Mouse (Mus musculus): ENCODE measurements around the gene Notch2. TPM values are rescaled to one million over a fixed set of nuclear protein-coding genes. Genes with fewer than 3 reads are reported as not detected.
"Not testable (repeated sequence)": the region's sequence is repeated elsewhere in the genome, so short reads cannot be mapped to it uniquely, and the experiment has no call there.

Notch2 gene
- polyA plus RNA-seq, 3 experiments from 2014 or later = 13.2 to 20.4 (median 15.1) TPM

DNA sequence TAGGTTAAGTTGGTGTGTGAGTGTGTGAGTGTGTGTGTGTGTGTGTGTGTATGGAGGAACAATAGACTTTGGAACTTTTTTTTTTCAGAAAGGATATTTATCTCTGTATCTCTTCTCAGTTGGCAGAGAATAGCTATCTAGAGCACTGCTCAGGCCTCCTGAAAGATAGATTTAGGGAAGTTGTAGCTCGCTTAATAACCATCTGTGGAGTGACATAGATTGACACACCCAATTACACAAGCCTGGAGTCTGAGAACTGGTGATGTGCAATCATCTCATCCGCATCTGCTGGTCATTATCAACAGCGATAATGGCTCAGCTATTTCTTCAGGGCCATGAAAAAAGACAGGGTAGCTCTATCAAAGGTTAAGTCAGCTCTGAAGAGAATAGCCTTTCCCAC, 18.9 kb downstream of the Notch2 start:
- ATAC-seq = no peak

DNA sequence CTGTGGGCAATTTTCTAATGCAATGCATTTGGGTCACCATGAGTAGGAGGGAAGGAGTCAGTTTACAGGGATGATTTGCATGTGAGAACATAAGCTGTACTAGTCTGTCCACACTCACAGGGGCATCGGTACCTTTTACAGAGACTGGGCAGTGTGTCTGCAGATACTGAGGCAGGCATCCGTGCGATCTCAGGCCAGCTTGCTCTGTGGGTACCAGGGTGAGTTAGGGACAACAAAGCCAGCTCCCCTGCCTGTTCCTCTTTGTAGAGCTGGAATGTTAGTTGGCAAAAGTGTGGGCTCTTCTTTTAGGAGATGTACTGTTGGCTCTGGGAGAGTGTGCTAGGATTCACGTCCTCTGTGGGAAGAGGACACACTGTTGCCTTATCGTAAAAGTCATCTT, 19.6 kb downstream of the Notch2 start:
- no peak for ATAC-seq

DNA sequence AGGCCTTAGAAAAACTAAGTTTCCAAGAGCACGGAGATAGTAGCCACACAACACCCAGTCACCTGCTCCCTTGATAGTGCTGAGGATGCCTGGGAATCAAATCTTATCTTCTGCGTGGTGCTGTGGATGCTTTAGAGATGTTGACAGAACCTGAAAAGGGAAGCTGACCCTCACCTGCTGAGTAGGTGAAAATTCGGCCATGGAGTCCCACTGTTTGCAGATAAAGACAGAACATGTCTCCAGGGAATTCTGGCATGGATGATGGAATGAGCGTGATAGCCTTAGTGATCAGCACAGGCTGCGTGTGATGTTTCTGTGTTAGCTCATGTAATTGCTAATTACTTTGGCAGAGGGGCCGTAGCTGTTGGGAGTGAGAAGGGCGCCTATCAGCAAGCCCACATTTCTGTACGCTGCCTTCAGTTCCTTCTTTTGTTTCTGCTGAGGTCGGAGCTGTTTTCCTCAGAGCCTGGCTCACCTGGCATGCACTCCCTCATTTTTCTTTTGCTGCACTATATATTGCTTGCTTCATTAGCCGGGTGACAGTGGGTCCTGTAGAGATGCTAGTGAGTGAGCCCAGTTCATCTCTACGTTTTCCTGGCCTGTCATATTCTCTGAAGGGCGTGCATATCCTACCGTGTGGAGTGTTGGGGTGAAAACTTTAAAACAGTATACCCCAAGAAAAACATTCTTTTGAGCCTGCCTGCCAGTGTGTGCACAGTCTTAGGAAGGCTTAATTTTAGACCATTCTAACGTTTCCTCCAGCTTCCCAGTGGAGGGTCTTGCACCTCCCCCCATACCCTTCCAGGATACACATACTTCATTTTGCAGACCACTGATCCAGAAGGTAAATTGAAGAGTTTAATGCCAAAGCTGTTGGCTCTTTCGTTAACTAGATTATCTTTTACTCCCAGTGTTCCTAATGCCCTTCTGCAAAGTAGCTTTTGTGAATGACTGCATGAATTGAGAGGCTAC, 21.6 kb downstream of the Notch2 start:
- ATAC-seq = no peak

DNA sequence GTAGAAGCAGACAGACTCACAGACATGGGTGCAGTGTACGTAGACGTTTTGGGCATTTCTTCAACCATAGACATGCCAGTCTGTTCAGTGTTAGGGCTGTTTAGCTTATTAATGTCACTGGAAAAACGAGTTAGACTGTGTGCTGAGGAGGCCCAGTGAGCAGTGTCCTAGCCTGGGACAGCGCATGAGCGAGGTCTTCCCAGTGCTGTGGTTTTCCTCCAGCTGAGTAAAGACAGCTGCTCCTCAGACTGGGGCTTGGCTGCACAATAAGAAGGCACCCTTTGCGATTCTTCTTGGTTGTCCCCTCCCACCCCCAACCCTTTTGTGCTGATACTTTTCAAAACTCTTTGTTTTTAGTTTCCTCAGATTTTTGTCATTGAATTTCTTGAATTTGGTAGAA, 22.8 kb downstream of the Notch2 start:
- ATAC-seq = no peak

DNA sequence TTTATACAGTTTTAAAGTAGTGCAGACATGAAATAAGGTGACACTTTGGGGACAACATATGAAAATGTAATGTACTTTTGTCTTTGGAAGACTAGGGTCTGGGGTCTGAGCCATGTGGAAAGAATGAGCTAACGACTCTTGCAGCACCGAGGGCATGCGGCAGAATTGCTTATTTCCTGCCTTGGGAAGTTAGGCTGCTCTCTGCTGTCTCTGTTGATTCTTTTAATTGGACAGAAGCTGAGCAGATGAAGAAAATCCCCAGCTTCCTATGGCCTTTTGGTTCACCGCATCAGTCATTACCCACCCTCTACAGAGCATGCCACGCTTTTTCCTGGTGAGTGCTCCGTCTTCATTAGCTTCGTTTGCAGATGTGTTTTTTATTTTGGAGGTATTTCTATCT, 23.8 kb downstream of the Notch2 start:
- no peak for ATAC-seq

DNA sequence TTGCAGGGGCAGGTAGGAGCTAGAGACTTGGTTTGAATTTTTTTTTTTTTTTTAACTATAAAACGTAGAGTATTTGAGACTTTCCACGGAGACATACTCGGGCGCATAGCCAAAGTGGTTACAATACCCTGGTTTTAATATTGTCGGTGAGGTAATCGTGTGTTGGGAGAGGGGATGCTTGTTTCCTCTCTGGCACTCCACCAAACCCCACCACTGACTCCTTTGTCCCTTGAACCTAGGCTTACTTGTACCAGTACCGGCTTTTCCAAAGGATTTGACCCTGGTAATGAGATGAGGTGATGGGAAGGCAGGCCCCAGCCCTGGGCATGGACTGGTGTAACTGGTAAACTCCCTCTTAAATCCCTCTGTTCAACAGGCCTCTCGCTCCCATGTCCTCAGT, 25.3 kb downstream of the Notch2 start:
- ATAC-seq = no peak

DNA sequence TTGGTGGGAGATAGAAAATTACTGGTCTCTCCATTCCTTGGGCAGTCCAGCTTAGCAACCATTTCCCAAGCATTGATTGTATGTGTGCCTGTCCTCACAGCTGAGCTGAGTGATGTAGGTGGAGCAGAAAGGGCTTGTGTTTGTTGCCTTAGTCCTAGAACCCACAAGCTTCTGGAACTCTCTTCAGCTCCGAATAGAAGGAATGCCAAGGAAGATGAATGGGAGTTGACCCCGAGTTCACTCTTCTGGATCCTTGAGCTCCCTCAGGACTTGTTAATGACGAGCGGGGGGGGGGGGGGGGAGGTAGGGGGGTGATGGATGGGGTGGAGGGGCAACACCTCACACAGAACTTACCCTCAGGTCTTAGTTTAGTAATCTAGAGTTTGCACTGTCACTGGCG, 25.9 kb downstream of the Notch2 start:
- ATAC-seq = no peak

DNA sequence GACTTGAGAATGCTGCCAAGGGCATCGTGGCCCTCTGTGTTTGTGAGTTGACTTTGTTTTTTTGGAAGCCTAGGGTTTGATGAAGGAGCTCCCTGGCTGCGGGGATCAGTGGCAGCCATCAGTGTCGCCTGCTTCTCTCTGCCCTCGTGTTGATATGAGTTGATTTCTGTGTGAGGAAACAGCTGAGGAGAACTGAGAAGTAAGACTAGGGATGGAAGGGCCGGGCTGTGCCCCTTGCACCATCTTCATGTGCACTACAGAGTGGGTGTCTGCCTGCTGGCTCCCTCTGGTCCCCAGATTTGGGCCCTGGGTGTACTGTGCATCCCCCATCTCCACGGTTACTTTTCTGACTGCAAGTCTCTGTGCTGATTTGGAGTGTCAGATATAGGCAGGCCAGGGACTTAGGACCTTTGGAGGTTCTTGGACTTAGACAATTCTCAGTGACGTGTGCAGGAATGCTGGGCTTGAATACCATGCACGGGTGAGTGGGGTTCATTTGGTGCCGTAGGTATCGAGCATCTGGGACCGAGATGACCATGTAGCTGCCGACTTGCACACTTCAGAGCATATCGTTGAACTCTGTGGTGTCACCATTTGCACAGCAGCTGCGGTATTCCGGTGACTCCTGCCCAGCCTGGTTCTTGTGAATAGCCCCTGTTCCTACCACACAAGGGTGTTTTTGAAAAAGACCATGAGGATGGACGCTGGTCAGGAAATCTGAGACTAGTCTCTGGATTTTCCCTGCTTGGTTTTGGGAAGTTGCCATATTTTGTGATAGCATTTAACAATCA, 26.5 kb downstream of the Notch2 start:
- no peak for ATAC-seq

DNA sequence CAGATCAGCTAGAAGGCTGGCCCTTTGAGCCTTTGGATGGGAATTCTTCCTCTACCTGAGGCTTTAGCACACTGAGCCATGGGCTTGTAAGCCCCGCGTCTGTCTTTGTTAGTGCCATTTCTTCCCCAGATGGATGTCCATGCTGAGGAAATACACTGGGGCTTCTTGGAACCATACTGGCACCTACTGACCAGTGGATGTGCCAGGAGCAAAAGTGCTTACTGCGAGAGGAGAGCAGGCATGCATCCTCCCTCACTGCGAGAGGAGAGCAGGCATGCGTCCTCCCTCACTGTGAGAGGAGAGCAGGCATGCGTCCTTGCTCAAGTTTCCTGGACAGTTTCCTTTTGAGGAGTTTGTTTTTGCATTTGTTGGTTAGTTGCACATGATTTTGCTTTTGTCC, 27.5 kb downstream of the Notch2 start:
- no peak for ATAC-seq

DNA sequence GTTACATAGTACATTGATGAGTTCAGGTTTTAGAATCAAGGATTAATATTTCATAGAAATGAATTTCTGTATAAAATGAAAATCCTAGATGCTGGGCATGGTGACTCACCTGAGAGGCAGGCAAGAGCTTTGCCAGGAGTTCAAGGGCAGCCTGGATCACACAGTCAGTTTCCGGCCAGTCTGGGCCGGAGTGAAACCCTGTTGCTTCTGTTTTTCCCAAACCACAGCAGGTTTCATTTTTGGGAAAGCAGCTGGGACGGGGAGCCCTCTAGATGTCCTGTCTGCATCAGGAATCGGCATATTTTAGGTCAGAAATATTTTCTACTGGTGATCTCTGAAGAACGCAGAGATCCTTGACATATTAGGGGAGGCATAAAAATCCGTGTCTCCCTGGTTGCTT, 29.0 kb downstream of the Notch2 start:
- no peak for ATAC-seq

DNA sequence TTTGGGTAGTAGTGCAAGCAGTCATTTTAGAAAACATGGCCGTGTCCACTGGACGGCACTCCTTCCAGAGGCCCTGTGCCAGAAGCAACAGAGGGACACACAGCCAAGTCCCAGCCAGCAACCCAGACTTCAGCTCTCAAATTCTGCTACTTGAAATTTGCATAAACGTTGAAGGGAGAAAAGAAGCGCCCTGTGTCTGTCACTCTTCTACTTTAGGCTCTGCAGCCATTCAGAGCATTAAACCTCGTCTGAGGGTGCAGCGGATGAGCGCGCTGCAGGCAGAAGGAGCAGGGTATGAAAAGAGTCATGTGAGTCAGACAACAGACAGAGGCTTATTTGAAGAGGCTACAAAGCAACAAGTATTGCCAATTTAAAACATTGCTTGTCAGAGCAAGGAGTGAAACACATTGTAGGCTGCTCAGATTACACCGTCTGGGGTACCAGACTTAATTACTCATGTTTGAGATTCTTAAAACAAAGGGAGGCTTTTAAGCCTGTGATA, 29.7 kb downstream of the Notch2 start:
- peak; percentile 38 for ATAC-seq

DNA sequence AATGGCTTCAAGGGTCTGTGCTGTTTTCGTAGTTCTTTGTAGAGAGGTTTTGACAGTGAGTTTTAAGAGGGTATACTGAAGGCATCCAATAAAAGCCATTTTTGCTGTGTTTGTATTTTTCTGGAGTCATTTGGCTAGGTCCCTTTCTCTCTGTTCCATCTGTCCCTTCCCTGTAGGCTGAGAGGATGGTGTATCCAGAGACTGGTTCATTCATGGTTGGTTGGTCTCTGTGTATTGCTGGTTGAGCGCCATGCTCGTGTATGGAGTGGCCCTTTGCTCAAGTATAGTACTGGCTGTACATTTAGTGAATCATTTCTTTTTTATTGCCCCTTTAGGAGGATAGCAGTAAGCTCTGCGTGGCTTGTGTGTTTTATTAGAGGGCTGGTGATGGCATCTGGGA, 30.3 kb downstream of the Notch2 start:
- no peak for ATAC-seq

DNA sequence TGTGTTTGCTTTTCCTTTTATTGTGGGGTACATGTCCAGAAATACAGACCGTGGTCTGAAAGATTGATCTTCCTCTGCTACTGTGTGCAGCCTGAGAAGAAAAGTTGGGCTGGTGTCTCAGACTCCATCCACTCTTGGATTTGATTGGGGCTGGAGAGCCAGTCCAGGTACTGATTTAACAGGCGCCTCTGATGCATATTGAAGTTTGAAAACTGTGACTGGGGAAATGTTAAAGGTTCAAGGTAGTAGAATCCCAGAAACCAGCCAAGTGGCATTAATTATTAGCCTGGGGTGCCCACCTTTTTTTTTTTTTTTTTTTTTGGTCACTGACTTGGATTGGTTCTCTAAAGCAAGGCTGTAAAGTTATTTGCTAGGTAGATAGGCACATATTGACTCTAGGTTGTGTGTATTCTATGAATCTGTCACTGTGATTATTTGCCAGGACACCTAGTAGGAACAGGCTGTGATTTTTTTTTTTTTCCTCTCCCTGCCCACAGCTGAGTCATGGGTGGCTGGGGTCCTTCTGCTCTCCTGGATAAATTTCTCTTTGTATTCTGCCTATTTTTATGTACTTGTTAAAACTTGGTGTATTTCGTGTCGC, 31.5 kb downstream of the Notch2 start:
- no peak for ATAC-seq

DNA sequence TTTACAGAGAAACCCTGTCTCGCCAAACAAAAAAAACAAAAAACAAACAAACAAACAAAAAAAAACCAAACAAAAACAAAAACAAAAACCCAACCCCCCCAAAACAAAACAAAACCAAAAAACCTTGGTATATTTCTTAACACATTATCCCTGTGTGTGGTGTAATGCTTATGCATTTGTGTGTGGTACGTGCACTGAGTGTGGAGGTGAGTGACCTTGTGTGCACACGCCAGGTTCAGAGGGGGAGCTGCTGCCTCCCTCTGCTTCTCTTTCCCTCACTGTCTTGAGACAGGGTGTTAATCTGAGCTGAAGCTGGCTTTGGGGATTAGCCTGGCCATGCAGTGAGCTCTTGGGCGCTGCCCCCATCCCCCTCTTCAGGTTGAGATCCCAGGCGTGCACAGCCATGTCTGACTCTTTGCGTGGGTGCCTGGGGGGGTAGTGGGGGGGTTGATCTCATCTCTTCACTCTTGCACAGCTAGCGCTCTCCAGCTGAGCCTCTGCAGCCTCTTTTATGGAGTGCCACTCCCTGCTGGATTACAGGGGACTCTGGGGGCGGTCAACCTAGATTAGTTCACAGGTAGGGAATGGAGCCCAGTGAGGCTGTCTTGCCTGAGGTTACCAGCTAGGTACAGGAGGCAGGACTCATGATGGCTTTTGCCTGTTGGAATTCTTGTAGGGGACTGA, 32.3 kb downstream of the Notch2 start:
- no peak for ATAC-seq

DNA sequence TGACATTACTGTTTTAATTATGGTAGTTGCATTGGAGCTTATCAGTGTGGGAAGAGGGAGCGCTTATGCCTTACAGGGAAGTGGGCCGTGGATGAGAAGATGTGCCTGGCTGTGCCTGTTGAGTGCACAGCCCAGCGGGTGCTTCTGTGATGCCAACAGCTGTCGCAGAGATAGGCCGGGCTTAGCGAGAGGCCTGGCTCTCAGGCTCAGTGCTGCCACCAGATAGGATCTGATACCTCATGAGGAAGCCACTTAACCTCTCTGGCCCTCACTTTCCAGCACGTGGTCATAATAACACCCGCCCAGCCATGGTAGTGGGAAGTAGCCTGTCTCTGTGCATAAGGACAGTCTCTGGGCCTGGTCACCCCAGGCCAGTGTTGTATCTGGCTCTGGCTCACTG, 33.0 kb downstream of the Notch2 start:
- no peak for ATAC-seq

DNA sequence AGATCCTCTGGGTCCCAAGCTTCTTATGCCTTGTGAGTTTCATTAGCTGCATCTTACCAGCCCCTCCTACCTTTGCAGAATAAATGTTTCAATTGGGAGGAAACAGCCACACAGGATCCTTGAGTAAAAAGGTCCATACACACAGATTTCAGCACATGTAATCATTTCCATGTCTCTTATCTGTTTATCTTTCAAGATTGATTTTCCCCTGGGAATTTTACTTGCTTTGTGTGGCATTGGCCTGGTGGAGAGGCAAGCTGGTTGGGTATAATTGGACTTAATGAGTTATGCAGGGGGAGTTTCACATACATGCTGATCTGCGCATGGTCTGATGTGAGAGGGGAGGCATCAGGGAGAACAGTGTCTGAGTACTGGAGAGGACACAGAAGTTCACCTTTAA, 36.3 kb downstream of the Notch2 start:
- ATAC-seq = no peak

DNA sequence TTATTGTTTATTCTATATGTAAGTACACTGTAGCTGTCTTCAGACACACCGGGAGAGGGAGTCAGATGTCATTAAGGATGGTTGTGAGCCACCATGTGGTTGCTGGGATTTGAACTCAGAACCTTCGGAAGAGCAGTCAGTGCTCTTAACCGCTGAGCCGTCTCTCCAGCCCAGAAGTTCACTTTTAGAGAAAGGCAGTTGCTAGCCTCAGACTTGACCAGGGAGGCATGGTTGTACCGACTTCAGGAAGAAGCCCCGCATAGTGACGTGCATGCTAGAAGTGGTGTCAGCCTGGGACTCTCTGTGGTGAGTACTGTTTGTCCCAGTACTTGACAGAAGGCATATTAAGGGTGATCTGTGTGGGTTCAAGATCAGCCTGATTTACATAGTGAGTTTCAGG, 36.8 kb downstream of the Notch2 start:
- ATAC-seq = not testable (repeated sequence)

DNA sequence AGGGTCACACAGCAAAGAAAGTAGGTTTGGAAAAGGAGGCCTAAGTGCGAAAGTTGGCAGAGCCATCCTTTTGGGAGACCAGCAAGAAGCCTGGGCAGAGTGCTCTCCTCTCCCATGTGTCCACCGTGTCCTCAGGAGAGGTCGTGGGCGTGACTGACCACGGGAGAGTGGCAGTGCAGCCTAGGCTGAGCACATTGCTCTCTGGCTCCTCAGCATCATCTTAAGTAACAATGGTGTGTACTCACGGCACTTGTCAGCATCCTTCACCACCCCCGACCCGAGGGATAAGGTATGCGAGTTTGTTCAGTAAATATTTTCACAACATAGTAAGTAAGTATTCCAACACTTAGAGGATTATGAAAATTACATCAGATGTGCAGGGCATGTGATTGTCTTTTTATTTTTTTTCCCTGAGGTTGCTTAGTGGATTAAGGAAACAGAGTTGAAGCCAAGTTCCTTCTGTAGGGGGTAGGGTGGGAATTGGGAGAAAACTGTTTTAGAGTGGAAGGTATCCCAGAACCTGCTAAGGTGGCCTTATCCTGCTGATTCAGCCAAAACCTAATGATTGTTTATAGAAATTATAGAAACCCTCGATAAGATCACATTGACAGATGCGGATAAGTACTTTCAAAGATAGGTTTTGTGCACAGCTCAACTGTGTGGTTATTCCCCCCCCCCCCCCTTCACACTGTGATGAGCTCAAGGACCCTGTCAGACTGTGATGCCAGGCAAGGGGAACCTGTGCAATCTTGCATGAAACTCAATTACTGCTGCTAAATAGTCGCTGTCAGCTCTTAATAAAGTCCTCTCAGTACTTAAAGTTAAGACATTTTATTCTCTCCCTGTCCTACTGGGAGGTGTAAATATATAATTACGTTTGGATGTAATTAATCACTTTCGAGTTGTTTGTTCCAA, 37.4 kb downstream of the Notch2 start:
- ATAC-seq = no peak

DNA sequence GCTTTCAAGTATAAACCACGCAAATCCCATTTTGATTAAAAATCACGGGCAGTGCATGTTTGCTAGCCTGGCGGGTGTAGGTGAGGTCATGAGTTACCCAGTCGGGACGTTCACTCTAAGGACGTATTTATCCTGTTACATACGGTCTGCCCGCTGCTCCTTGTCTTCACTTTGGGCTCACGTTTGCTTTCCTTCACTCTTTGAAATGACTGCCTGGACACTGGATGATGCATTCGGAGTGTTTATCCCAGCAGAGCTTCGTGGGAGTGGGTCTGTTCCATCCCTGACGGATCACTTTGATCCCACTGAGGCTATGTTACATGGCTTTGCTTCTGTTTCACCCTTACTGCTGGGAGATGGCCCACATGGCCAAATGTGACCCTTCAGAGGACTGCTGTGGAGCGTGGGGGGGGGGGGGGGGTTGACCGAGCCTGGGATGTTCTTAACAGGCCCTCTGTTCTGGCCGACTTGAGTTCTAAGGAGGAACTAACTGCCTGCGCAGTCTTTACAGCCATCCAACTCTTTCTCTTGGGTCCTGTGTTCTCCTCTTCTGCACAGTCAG, 38.2 kb downstream of the Notch2 start:
- no peak for ATAC-seq

DNA sequence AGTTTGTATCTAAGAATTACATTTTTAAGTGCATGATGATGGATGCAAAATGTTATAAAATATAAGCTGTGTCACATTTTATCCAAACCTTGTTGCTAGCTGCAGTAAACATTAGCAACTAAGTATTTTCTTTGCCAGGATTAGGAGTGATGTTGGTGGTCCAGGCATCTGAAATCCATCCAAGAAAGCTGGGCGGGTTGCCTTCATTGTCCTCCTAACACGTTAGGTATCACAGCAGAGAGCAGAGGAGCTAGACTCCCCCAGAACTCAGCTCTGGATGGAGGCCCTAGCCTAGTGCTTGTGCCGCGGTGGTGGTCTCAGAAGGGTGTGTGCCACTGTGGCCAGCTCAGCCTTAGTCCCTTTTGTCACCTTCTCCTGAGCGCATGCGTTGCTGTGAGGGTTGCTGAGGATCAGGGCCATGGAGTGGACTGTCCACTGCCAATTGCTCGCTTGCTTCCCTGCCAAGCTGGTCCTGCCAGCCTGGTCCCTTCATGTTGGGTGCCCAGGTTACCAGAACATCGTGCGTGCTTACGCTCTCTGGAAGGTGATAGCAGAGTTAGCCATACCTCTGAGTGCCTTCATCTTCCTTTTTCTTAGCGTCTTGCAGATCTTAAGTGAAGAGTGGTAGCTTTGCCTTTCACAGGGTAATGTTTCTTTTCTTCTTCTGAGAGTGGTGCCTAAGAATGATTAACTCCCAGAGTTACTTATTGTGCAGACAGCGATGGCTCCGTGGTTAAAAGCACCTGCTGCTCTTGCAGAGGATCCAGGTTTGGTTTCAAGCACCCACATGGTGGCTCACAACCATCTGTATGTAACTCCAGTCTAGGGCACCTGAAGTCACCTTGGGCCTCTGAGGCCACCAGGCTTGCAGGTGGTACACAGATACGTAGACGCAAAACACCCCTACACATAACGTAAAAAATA, 39.4 kb downstream of the Notch2 start:
- no peak for ATAC-seq
